Mouse (Mus musculus) brain, embryonic 14.5 days (tissue): ENCODE measurements at regions not wholly inside any gene's neighbourhood (a gene's known extent, or its start where the extent isn't known, plus 50 kb on each side); places are given as distances from the start of the nearest gene placed in this dataset.

ENCODE experiments used
- CTCF ChIP-seq: fragments of 200-500 bp; IDR thresholded peaks from 2 replicates; pipeline ENCODE4 v1.5.1; 2012; ENCODE audit warnings: inconsistent platforms, mild to moderate bottlenecking, moderate library complexity, borderline replicate concordance; ENCODE audit not compliant: insufficient read depth, insufficient read length; ENCODE audit errors: extremely low read depth
- POLR2A ChIP-seq: fragments of 200-500 bp; IDR thresholded peaks from 2 replicates; pipeline ENCODE4 v1.6.1; 2012; ENCODE audit warnings: mild to moderate bottlenecking, inconsistent platforms, borderline replicate concordance; ENCODE audit not compliant: poor library complexity, insufficient read depth, insufficient read length, severe bottlenecking; ENCODE audit errors: extremely low read depth

DNA sequence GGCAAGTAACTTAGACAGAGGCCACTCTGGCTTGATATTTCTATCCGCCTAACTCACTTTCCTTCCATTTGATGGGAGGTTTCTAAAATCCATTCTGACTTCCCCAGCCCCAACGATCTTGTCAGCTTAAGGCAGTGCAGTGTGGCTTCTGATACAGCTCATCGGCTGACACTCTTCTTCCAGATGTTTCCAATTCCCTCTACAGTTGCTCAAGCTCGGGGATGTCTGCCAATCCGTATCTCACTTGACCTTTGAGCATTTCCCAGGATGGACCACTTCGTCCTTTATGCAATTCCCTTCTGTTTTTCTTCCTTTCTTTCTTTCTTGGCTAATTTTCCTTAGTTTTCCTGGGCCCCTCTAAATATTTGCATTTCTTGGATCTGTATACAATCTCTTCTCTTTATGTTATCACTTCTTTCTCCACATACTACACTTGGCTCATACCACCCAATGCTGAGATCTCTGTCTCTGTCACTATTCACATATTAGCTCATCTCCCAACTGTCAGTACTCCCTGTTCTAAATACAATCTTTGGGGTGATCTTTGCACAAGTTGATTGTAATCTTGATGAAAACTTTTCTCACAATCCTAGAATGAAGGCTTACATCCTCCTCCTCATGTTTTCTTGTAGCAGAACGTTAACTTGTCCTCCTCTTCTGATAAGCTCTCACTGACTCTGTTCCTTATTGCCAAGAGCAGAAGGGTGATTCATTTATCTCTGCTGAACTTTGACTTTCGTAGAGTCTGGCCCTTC lies 2636.5 kb upstream of the Gm7489 start:
- no peak for TF ChIP-seq POLR2A
- TF ChIP-seq CTCF: no peak
